Mouse (Mus musculus) frontal cortex, postnatal 14 days (tissue): Measurements from ENCODE around the gene Clec16a.
A peak's percentile ranks its signal among the peaks of the same experiment; 100 is the strongest.

Experiments used
- DNase-seq, 2 experiments: peaks; one replicate each; pipeline ENCODE4 v3.0.0; 2022; ENCODE audit warnings: low spot score in 2 of 2

Clec16a gene

GRCm38 (mm10) chr16:10581234-10581898 lies 36.2 kb downstream of the Clec16a start:
- no peak for DNase-seq

DNA sequence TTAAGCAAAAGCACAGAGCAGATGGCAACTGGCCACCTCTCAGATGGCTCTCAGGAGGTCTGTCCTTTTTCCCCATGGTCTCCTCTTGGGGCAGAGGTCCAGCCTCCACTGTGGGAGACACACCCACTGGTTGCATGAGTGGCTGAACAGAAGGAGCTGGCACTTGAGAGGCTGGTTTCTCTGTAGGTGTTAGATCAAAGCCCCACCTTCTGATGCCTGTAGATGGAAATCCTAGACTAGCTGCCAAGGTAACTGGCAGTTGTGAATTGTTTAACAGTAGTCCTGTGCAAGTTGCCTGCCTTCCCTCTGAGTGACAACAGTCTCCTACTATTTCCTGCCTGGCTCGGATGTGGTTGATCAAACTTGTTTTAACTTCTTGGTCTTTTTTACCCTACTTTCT lies 40.0 kb downstream of the Clec16a start:
- DNase-seq, result no peak

GRCm38 (mm10) chr16:10586546-10586945 lies 41.4 kb downstream of the Clec16a start:
- DNase-seq, result no peak

- no peak for DNase-seq
Observed at GRCm38 (mm10) chr16:10599888-10600740, 55.0 kb downstream of the Clec16a start.

DNA sequence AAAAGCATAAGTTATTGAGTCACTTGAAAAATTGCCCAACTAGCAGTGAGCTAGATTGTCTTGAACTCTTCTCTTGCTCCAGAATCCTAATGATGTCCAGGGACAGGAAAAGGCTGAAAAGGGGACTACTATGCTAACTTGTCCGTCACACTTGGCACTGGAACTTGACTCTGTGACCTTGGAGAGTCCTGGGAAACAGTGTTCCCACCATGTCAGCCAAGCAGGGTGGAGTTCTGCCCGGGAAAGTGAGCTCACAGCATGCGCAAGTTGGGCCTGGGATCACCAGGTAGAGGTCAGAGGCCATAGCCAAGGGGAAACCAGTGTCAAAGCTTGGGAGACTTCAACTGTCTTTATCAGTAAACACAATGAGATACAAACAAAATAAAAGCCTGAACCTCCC lies 62.7 kb downstream of the Clec16a start:
- no peak for DNase-seq

GRCm38 (mm10) chr16:10609921-10610320 lies 64.8 kb downstream of the Clec16a start:
- DNase-seq, result no peak

DNA sequence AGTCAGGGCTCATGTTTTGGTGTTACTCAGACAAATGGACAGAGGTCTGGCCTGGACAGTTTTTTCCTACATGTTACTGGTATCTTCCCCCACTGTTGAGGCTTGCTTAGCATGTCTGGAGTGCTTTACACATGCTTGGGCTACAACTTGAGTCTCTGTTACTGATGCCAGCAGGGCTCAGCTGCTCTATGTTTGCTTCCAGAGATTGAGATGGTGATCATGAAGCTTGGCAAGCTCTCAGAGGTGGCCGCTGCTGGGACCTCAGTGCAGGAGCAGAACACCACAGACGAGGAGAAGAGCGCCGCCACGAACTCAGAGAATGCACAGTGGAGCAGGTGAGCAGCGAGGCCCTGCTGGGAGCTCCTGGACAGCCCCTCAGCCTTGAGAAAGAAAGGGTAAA lies 65.7 kb downstream of the Clec16a start:
- no peak for DNase-seq

GRCm38 (mm10) chr16:10611306-10611705 lies 66.2 kb downstream of the Clec16a start:
- no peak for DNase-seq

- no peak for DNase-seq
Observed at GRCm38 (mm10) chr16:10613996-10614395, 68.9 kb downstream of the Clec16a start.

- DNase-seq, result no peak
Observed at GRCm38 (mm10) chr16:10620961-10621614, 75.9 kb downstream of the Clec16a start.

GRCm38 (mm10) chr16:10621710-10622109 lies 76.6 kb downstream of the Clec16a start:
- no peak for DNase-seq

DNA sequence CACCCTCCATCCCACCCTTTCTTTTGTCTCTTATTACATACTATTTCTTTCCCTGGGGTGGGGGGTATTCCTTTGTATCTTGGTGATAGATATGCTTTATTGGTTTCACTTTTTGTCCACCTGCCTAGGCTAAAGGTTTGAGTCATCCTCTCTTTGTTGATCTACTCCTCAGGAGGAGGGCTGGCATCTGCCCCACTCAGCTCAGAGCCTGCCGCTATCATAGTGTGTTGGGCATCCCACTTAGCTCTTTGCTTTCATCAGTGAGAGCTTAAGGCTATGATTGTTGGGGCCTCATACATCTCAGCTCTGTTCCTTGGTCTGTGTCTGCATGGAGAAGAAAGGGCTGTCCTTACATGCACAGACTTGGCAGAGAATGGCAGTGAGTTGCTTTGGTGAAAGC lies 81.0 kb downstream of the Clec16a start:
- no peak for DNase-seq

DNA sequence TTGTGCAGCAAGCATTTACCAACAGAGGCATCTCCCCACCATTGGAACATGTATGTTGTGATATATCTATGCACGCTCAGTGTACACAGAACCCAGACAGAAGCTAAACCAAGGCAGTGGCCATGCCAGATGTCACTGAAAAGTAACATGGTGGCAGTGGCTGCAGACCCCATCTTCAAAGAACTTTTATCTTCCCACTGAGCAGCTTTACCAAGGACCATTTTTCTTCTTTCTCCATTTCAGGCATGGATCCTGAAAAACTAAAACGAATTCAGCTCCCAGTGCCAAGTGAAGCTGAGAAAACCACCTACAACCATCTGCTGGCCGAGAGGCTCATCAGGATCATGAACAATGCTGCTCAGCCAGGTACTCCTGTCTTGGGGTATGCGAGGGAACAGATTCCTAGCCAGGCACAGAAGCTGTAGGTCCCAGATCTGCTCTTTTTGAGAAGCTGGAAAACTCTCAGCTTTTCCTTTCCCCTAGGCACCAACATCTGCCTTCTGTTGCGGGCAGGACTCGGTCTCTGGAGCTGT lies 82.1 kb downstream of the Clec16a start:
- peak in 1 of 2 experiments; percentile 37 for DNase-seq

DNA sequence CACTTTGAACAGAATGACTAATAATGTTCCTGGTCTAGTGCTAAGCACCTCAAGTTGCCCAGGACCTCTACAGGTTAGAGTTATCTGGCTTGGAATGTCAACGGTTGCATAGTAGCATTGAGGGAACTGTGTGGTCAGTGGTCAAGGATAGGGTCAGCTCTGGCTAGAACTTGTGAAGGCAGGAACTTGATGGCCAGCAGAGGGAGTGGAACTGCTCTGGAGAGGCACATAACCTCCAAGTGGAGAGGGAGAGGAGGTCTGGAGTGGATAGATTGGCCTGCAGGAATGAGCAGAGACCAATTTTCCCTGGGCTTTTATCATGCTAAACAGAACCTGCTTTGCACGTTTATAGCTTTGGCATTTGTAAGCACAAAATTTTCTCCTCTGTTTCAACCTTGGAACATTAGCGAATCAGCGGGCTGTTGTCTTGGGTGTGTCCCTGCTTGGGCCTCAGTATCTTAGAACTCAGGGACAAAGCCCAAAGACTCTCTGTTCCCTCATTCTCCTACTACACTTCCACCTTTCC lies 83.0 kb downstream of the Clec16a start:
- no peak for DNase-seq

- DNase-seq, result no peak
Observed at GRCm38 (mm10) chr16:10628960-10629359, 83.8 kb downstream of the Clec16a start.

DNA sequence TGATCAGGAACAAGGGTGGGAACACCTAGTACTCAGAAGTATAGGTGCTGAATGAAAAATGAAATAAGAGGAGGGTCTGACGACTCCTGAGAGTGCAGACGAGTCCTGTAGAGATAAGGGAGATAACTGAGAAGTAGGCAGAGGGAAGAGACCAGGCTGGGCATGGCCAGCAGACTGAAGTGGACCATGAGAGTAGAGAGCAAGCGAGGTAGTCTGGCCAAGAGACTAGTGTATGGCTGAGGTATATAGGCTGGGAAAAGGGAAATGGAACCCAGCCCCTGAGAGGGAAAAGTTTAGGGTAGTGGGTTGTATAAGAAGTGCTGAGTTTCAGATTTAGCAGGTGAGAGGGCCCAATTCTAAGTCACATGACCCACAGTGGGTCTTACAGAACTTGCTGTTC lies 84.2 kb downstream of the Clec16a start:
- no peak for DNase-seq

DNA sequence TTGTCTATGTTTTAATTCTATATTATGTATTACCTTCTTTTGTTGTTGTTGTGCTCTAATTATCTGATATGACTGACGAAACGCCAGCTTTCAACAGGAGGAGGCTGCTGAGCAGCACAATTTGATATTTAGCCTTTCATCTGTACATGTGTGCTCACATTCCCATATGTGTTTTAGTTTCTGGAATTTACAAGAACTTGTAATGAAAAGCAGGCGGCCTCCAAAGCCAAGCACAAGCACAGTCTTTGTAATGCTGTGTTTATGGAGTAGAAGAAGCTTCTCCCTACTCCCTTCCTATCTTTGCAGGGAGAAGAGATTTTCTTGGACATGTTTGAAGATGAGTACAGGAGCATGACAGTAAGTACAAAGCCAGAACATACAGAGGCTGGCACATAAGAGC lies 89.8 kb downstream of the Clec16a start:
- DNase-seq, result no peak

GRCm38 (mm10) chr16:10637898-10638297 lies 92.8 kb downstream of the Clec16a start:
- DNase-seq, result no peak

DNA sequence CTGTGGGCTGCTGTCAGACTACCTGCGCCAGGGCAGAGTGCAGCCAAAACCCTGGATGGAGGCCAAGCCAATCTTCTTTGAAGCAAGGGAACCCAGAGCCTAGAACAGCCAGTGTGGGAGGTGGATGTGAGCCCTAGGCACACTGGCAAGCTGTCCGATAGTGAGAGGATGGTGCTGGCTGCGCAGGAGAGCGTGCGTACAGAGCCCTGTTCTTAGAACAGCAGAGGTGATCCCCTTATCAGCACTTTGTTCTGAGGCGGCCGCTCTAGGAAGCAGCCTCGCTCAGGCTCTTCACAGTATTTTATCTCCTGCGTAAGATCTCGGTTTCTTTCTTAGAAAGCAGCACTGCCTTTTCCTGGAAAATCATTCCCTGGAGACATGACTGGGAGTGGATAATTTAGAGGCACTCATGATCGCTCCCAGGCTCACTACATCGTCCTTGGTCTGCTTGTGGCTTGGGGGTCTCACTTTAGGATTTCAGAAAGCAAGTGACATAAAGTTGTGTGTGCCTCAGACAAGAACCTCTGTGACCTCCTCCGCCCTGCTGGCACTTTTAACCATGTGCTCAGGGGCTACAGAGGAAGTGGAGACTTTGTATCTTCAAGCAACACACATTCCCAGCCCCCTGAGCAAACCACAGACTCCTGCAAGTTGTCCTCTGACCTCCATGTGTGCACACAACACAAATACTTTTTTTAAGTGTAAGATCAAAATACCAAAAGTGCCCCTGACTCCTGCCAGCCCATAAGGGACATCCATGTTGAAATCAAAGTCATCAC lies 94.2 kb downstream of the Clec16a start:
- DNase-seq, result no peak

- DNase-seq, result peak; percentile 42 to 70
Observed at GRCm38 (mm10) chr16:10640041-10640440, 94.9 kb downstream of the Clec16a start.

GRCm38 (mm10) chr16:10641146-10641545 lies 96.0 kb downstream of the Clec16a start:
- no peak for DNase-seq
